Mouse (Mus musculus) left cerebral cortex, postnatal 36 days (tissue): Measurements from ENCODE around the gene Rbp7. TPM values are rescaled to one million over a fixed set of nuclear protein-coding genes. Genes with fewer than 3 reads are reported as not detected.
"Not testable (repeated sequence)": the region's sequence is repeated elsewhere in the genome, so short reads cannot be mapped to it uniquely, and the experiment has no call there.

Experiments used
- DNase-seq, 2 experiments: peaks; one replicate each; pipeline ENCODE4 v3.0.0; 2021 to 2022; ENCODE audit warnings: low spot score in 2 of 2, mixed read lengths in 1 of 2
- intact Hi-C: fragments of 180-260 bp; cut with DNase I; formaldehyde crosslinking; loops from one replicate; pipeline ENCODE4 v1.15.1; 2025
- total RNA-seq, 2 experiments: library from RNA; stranded (reverse); gene quantifications; 2 replicates each; pipeline ENCODE4 v1.2.3; 2021

Rbp7 gene
- total RNA-seq, 2 experiments from 2014 or later: 0.57 to 1.3 TPM

GRCm38 (mm10) chr4:149458526-149458925 lies 3.7 kb upstream of the Rbp7 start:
- DNase-seq: no peak
- intact Hi-C loops: no loop called here

- DNase-seq: no peak
- intact Hi-C loops: no loop called here
Observed at GRCm38 (mm10) chr4:149457831-149458430, 3.2 kb upstream of the Rbp7 start.

GRCm38 (mm10) chr4:149457163-149457562 lies 2.4 kb upstream of the Rbp7 start:
- DNase-seq, intact Hi-C loops: not testable (repeated sequence)

GRCm38 (mm10) chr4:149454263-149454662 lies 515 bp downstream of the Rbp7 start:
- intact Hi-C loops: no loop called here
- no peak for DNase-seq

GRCm38 (mm10) chr4:149453656-149454055 lies 1.1 kb downstream of the Rbp7 start:
- intact Hi-C loops: no loop called here
- DNase-seq: no peak

GRCm38 (mm10) chr4:149450636-149451035 lies 4.1 kb downstream of the Rbp7 start:
- no peak for DNase-seq
- intact Hi-C loops: no loop called here

GRCm38 (mm10) chr4:149446309-149446708 lies 8.5 kb downstream of the Rbp7 start:
- DNase-seq: no peak
- intact Hi-C loops: loop anchor here (5.0 kb wide), 1 partner anchor 299 kb away; no protein-coding TSS in a partner anchor

GRCm38 (mm10) chr4:149445868-149446267 lies 8.9 kb downstream of the Rbp7 start:
- intact Hi-C loops: loop anchor here (5.0 kb wide), 1 partner anchor 299 kb away; no protein-coding TSS in a partner anchor
- peak in 1 of 2 experiments; percentile 12 for DNase-seq

DNA sequence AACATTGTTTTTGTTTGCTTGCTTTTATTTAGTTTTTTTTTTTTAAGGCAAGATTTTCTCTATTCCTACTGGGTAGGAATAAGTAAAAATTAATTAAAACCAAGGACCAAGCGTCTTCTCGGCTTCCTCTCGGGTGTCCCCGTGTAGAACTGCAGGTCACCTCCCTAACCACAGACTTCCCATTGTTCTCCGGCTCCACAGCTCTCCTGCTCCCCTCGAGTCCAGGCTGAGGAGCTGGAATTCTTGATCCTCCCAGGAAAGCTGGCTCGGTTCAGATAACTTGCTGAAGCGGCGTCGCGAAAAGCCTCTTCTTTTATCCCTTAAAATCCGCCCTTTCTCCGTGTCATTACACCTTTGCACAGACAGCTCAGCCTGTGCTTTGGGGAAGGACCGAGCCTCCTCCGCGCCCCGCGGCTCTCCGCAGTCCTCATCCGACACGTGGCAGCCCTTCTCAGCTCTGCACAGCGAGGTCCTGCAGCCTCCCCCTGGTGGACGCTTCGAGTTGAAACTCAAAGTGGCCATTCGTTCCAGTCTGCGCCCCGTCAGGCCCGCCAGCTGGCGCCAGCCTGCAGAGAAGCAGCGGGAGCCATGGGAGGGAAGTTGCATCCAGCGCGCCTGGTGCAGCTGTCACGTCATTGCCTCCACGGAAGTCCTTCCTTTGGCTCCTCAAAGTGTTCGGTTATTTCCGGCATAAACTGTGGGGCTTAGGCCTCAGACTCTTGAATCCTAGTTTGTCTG lies 9.6 kb downstream of the Rbp7 start:
- intact Hi-C loops: loop anchor here (5.0 kb wide), 1 partner anchor 298 kb away; no protein-coding TSS in a partner anchor

DNA sequence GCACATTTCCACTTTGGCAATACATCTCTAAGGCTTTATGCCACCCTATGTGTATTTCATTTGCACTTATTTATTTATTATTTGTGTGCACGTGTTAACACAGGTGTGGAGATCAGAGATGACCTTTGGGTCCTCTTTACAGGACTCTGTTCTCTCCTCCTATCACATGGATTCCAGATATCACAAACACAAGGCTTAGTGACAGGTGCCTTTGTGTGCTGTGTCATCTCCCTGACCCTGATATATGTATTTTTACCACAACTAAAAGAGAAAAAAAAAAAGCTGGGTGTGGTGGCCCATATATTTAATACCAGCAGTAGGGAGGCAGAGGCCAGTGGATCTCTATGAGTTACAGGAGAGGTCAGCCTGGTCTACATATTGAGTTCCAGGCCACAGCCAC lies 10.3 kb downstream of the Rbp7 start:
- DNase-seq: no peak
- intact Hi-C loops: no loop called here

More for the DNA sequence above, 9.6 kb downstream of the Rbp7 start:
- peak; percentile 85 to 87 for DNase-seq

DNA sequence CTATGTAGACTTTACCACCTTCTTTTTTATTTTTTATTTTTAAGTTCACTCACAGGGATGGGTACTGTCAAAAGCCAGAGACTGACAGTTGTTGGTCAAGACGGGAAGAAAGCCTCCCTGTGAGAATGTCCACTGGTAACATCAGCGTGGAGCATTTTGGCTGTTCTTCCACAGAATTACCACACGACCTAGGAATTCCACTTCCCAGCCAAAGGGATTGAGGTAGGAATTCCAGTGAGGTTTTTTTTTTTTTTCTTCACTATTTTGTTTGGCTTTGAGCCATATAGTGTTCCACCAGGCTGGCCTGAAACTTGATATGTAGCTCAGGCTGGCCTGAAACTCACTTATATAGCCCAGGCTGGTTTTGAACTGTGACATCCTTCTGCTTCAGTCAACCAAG lies 12.3 kb downstream of the Rbp7 start:
- intact Hi-C loops: no loop called here
- DNase-seq: no peak

- intact Hi-C loops: loop anchor here (1.0 kb wide), 1 partner anchor 8 kb away; no protein-coding TSS in a partner anchor
- no peak for DNase-seq
Observed at GRCm38 (mm10) chr4:149440576-149440975, 14.2 kb downstream of the Rbp7 start.

GRCm38 (mm10) chr4:149431887-149432286 lies 22.9 kb downstream of the Rbp7 start:
- intact Hi-C loops: loop anchor here (1.0 kb wide), 1 partner anchor 8 kb away; no protein-coding TSS in a partner anchor
- DNase-seq: not testable (repeated sequence)

DNA sequence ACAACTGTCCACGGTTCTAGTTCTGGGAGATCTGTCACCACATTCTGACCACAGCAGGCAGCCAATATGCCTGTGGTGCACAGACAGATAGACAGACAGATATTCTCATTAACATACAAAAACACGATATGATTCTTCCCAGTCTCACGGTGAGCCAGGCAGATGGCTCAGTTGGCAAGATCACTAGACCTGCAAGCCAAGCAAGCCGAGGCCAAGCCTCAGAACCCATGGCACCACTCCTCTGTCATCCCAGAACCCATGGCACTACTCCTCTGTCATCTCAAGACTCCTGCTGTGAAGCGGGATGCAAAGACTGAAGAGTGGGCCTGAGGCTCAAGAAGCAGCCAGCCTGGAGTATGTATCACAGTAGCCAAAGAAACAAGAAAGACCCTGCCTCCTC lies 25.2 kb downstream of the Rbp7 start:
- intact Hi-C loops: loop anchor here (5.0 kb wide), 1 partner anchor 52 kb away; no protein-coding TSS in a partner anchor
- DNase-seq: no peak

- peak; percentile 96 to 98 for DNase-seq
- intact Hi-C loops: loop anchor here (5.0 kb wide), 1 partner anchor 49 kb away; no protein-coding TSS in a partner anchor
Observed at GRCm38 (mm10) chr4:149426325-149427199, 28.2 kb downstream of the Rbp7 start, which contains the start of gene Ube4b. Ube4b (minus strand) TSS chr4:149426749.

DNA sequence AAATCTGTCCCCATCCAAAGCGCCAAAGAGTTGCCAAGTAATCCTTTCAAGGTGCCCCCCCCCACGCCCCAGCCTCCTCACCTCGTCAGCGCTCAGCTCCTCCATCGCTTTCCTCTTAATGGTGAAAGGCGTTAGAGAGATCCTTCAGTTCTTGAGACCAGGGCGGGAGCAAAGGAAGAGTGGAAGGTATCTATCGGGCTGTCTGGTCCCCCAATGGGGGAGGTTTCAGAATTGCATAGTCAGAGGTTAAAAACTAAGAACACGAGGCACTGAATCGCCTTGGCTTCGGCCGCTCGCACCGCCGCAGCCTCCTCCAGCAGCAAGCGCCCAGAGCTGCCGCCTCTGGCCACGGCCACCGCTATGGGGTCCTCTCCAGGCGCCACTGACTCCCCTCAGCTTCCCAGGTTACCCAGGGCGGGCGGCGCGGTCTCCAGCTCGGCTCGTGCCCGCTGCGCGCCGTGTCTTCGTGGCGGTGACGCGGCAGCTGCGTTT lies 28.9 kb downstream of the Rbp7 start:
- intact Hi-C loops: loop anchor here (5.0 kb wide), 1 partner anchor 49 kb away; no protein-coding TSS in a partner anchor
- DNase-seq: no peak

- DNase-seq: no peak
- intact Hi-C loops: loop anchor here (5.0 kb wide), 1 partner anchor 47 kb away; no protein-coding TSS in a partner anchor
Observed at GRCm38 (mm10) chr4:149424755-149425154, 30.0 kb downstream of the Rbp7 start.

DNA sequence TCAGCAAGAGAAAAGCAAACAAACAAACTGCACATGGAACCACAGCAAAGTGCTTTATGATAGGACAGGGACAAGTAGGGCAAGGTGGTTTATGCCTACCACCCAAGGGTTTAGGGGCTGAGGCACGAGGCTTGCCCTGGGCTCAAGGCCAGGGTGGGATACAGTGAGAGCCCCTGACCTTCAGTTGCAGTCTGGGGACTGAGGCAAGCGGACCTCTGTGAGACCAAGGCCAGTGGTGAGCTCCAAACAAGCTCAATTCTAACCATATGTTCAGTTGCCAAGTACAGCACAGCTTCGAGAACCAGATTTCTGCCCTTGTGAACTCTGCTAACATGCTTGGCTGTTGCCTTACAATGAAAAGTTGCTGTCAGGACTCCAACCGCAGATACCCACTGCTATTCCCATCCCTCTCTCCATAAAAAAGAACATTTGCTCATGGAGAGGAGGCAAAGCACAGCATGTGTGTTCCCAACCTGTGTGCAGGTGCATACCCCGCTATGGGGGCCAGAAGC lies 36.9 kb downstream of the Rbp7 start:
- no peak for DNase-seq
- intact Hi-C loops: no loop called here

- intact Hi-C loops: no loop called here
- DNase-seq: no peak
Observed at GRCm38 (mm10) chr4:149416986-149417385, 37.8 kb downstream of the Rbp7 start.
